Mouse (Mus musculus) heart, embryonic 11.5 days (tissue): Measurements from ENCODE around the gene Steap3. TPM values are rescaled to one million over a fixed set of nuclear protein-coding genes. Genes with fewer than 3 reads are reported as not detected.

ENCODE experiments used
- ATAC-seq: fragments of 200-750 bp; cut with Nextera tagmentation; replicated peaks from 2 replicates; pipeline ENCODE4 v1.8.0; 2017; ENCODE audit warnings: moderate library complexity; ENCODE audit not compliant: insufficient number of reproducible peaks, low FRiP score, low TSS enrichment
- H3K27ac ChIP-seq: fragments of 300-500 bp; sonication (generic); 2 replicates; pipeline ENCODE4 v1.5.1; 2014; ENCODE audit warnings: mild to moderate bottlenecking, low read depth, low read length
- H3K27me3 ChIP-seq: fragments of 300-500 bp; sonication (generic); 2 replicates; pipeline ENCODE4 v1.6.1; 2014; ENCODE audit warnings: mild to moderate bottlenecking, low read length, mixed read lengths; ENCODE audit not compliant: control insufficient read depth, insufficient read depth
- H3K36me3 ChIP-seq: fragments of 300-500 bp; sonication (generic); 2 replicates; pipeline ENCODE4 v1.6.1; 2014; ENCODE audit warnings: mild to moderate bottlenecking, low read length, moderate library complexity, mixed read lengths; ENCODE audit not compliant: control insufficient read depth, insufficient read depth
- H3K4me1 ChIP-seq: fragments of 300-500 bp; sonication (generic); 2 replicates; pipeline ENCODE4 v1.6.1; 2014; ENCODE audit warnings: low read length; ENCODE audit not compliant: control insufficient read depth, insufficient read depth
- H3K4me2 ChIP-seq: fragments of 300-500 bp; sonication (generic); 2 replicates; pipeline ENCODE4 v1.6.1; 2014; ENCODE audit warnings: mild to moderate bottlenecking, moderate library complexity
- H3K4me3 ChIP-seq: fragments of 300-500 bp; sonication (generic); 2 replicates; pipeline ENCODE4 v1.5.1; 2014; ENCODE audit warnings: low read depth, low read length
- H3K9ac ChIP-seq: fragments of 300-500 bp; sonication (generic); 2 replicates; pipeline ENCODE4 v1.6.1; 2014; ENCODE audit warnings: mild to moderate bottlenecking, low read depth, low read length, moderate library complexity
- H3K9me3 ChIP-seq: fragments of 300-500 bp; sonication (generic); replicated peaks from 2 replicates; pipeline ENCODE4 v1.6.1; 2016; ENCODE audit warnings: low read length; ENCODE audit not compliant: control insufficient read depth
- WGBS: fragments of 180-500 bp; shearing (Covaris S2); extraction: QIAGEN DNeasy Blood & Tissue Kit; methylation state at CpG from one replicate; pipeline ENCODE4 v1.1.7; 2014; ENCODE audit not compliant: insufficient replicate concordance; 5-methylcytosine and 5-hydroxymethylcytosine counted together
- polyA plus RNA-seq: library from polyadenylated mRNA; unstranded; fragments of >200 nt; fragmentation: Nextera tagmentation; extraction: Ambion mirVana; gene quantifications from 2 replicates; pipeline ENCODE4 v1.2.1, GENCODE M21; 2014

Steap3 gene
- polyA plus RNA-seq, 1 experiment from 2014 or later: 18.6 TPM

GRCm38 (mm10) chr1:120203836-120204235 is 68.7 kb downstream of the Steap3 start:
- H3K4me3 ChIP-seq: no peak overlapping the region
- H3K9me3 ChIP-seq: no peaks in the 10 kb centered on the region
- H3K4me1 ChIP-seq: no peaks in the 10 kb centered on the region
- no peak for ATAC-seq
- H3K9ac ChIP-seq: no peak overlapping the region
- no peak overlapping the region for H3K4me2 ChIP-seq
- 79% methylated on average over 5 of the region's 5 CpGs for WGBS
- no peak overlapping the region for H3K27ac ChIP-seq
- H3K36me3 ChIP-seq: no peaks in the 10 kb centered on the region
- no peaks in the 10 kb centered on the region for H3K27me3 ChIP-seq

- ATAC-seq: no peak
- H3K9me3 ChIP-seq: no peaks in the 10 kb centered on the region
- no peak overlapping the region for H3K4me3 ChIP-seq
- H3K36me3 ChIP-seq: no peaks in the 10 kb centered on the region
- WGBS: 57% methylated on average over 3 of the region's 3 CpGs
- H3K27ac ChIP-seq: no peak overlapping the region
- no peaks in the 10 kb centered on the region for H3K27me3 ChIP-seq
- H3K9ac ChIP-seq: no peak overlapping the region
- no peak overlapping the region for H3K4me2 ChIP-seq
- H3K4me1 ChIP-seq: no peaks in the 10 kb centered on the region
Measured at GRCm38 (mm10) chr1:120202542-120202941, 70.0 kb downstream of the Steap3 start.

GRCm38 (mm10) chr1:120198942-120199341 is 73.6 kb downstream of the Steap3 start:
- H3K27ac ChIP-seq: no peak overlapping the region
- WGBS: 62% methylated on average over 4 of the region's 4 CpGs
- no peaks in the 10 kb centered on the region for H3K9me3 ChIP-seq
- H3K4me1 ChIP-seq: no peaks in the 10 kb centered on the region
- H3K9ac ChIP-seq: no peak overlapping the region
- H3K4me3 ChIP-seq: no peak overlapping the region
- 0 out of 2 replicates have a peak, but pooled peaks cover 2% of the 10 kb centered on the region for H3K27me3 ChIP-seq
- no peak overlapping the region for H3K4me2 ChIP-seq
- H3K36me3 ChIP-seq: no peaks in the 10 kb centered on the region
- no peak for ATAC-seq

- 0 out of 2 replicates have a peak, but pooled peaks cover 2% of the 10 kb centered on the region for H3K27me3 ChIP-seq
- no peak for ATAC-seq
- H3K4me1 ChIP-seq: no peaks in the 10 kb centered on the region
- H3K4me2 ChIP-seq: no peak overlapping the region
- no peaks in the 10 kb centered on the region for H3K9me3 ChIP-seq
- WGBS: 64% methylated on average over 3 of the region's 3 CpGs
- no peak overlapping the region for H3K4me3 ChIP-seq
- no peaks in the 10 kb centered on the region for H3K36me3 ChIP-seq
- no peak overlapping the region for H3K27ac ChIP-seq
- no peak overlapping the region for H3K9ac ChIP-seq
Measured at GRCm38 (mm10) chr1:120198151-120198550, 74.4 kb downstream of the Steap3 start.

GRCm38 (mm10) chr1:120197189-120197588 is 75.3 kb downstream of the Steap3 start:
- Histone ChIP-seq H3K4me3 (no peak overlapping the region), H3K9me3 (no peaks in the 10 kb centered on the region), H3K27me3 (0 out of 2 replicates have a peak, but pooled peaks cover 2% of the 10 kb centered on the region), H3K4me2 (no peak overlapping the region), H3K9ac (no peak overlapping the region), H3K36me3 (no peaks in the 10 kb centered on the region), H3K27ac (no peak overlapping the region), H3K4me1 (no peaks in the 10 kb centered on the region)
- ATAC-seq: no peak; the same call in 1 of the 2 replicates
- 15% methylated on average over 5 of the region's 5 CpGs for WGBS

- 76% methylated on average over 2 of the region's 2 CpGs for WGBS
- no peak for ATAC-seq
- no peak overlapping the region for H3K9ac ChIP-seq
- H3K9me3 ChIP-seq: no peaks in the 10 kb centered on the region
- H3K4me2 ChIP-seq: no peak overlapping the region
- H3K4me3 ChIP-seq: no peak overlapping the region
- H3K36me3 ChIP-seq: no peaks in the 10 kb centered on the region
- 0 out of 2 replicates have a peak, but pooled peaks cover 2% of the 10 kb centered on the region for H3K27me3 ChIP-seq
- no peak overlapping the region for H3K27ac ChIP-seq
- H3K4me1 ChIP-seq: no peaks in the 10 kb centered on the region
Measured at GRCm38 (mm10) chr1:120196724-120197123, 75.8 kb downstream of the Steap3 start.

GRCm38 (mm10) chr1:120195947-120196346 is 76.6 kb downstream of the Steap3 start:
- 0 out of 2 replicates have a peak, but pooled peaks cover 2% of the 10 kb centered on the region for H3K27me3 ChIP-seq
- H3K4me2 ChIP-seq: no peak overlapping the region
- H3K4me1 ChIP-seq: no peaks in the 10 kb centered on the region
- H3K27ac ChIP-seq: no peak overlapping the region
- no peak overlapping the region for H3K4me3 ChIP-seq
- no peaks in the 10 kb centered on the region for H3K9me3 ChIP-seq
- no peak overlapping the region for H3K9ac ChIP-seq
- WGBS: 63% methylated on average over 5 of the region's 5 CpGs
- ATAC-seq: no peak
- H3K36me3 ChIP-seq: no peaks in the 10 kb centered on the region

GRCm38 (mm10) chr1:120193586-120193985 is 78.9 kb downstream of the Steap3 start:
- Histone ChIP-seq H3K4me3 (no peak overlapping the region), H3K4me1 (no peaks in the 10 kb centered on the region), H3K27ac (no peak overlapping the region), H3K27me3 (0 out of 2 replicates have a peak, but pooled peaks cover 2% of the 10 kb centered on the region), H3K36me3 (no peaks in the 10 kb centered on the region), H3K9me3 (no peaks in the 10 kb centered on the region; the same call in 1 of the 2 replicates), H3K9ac (no peak overlapping the region), H3K4me2 (no peak overlapping the region)
- 86% methylated on average over 10 of the region's 10 CpGs for WGBS
- ATAC-seq: no peak

- no peaks in the 10 kb centered on the region; the same call in 1 of the 2 replicates for H3K9me3 ChIP-seq
- no peak overlapping the region for H3K9ac ChIP-seq
- 76% methylated on average over 6 of the region's 6 CpGs for WGBS
- no peak overlapping the region for H3K4me2 ChIP-seq
- no peaks in the 10 kb centered on the region for H3K4me1 ChIP-seq
- H3K27ac ChIP-seq: no peak overlapping the region
- H3K27me3 ChIP-seq: 0 out of 2 replicates have a peak, but pooled peaks cover 2% of the 10 kb centered on the region
- ATAC-seq: no peak
- no peak overlapping the region for H3K4me3 ChIP-seq
- no peaks in the 10 kb centered on the region for H3K36me3 ChIP-seq
Measured at GRCm38 (mm10) chr1:120192321-120192720, 80.2 kb downstream of the Steap3 start.
